Mouse (Mus musculus): ENCODE measurements around the gene Spink8. TPM values are rescaled to one million over a fixed set of nuclear protein-coding genes. Genes with fewer than 3 reads are reported as not detected.

Gene Spink8
- total RNA-seq, 2 experiments from 2014 or later: 5.7 TPM; not detected in 1

GRCm38 (mm10) chr9:109863085-109863484 lies 51.0 kb downstream of the Spink8 start:
- no peak for DNase-seq (ENCODE audit: low spot score in 2 of 2)
- intact Hi-C loops (cut with DNase I): loop anchor here (5.0 to 10.0 kb wide), 2 partner anchors 738 to 776 kb away; no protein-coding TSS in a partner anchor

DNA sequence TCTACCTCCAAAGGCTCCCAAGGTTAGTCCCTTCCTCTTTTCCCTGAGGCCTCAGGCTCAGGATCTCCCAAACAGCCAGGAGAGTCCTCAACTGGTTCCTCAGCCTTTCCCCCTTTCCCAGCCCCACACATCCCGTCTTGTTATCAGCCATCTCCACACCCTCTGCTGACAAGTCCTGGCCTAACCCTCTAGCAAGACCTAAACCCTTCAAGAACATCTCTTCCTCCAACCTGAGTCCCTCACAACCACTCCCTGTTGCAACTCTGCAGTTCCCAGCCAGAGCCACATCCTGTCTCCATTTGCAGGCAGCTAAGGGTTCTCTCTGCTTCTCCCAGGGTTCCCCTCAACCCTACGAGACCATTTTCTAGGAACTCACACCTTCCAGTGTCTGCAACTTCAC lies 54.1 kb downstream of the Spink8 start:
- DNase-seq (ENCODE audit: low spot score in 2 of 2): no peak
- intact Hi-C loops (cut with DNase I): loop anchor here (10.0 kb wide), 1 partner anchor 741 kb away; no protein-coding TSS in a partner anchor

- intact Hi-C loops (cut with DNase I): loop anchor here (10.0 kb wide), 1 partner anchor 866 kb away; no protein-coding TSS in a partner anchor
- DNase-seq (ENCODE audit: low spot score in 2 of 2): no peak
These were observed 59.0 kb downstream of the Spink8 start for GRCm38 (mm10) chr9:109870983-109871572.

DNA sequence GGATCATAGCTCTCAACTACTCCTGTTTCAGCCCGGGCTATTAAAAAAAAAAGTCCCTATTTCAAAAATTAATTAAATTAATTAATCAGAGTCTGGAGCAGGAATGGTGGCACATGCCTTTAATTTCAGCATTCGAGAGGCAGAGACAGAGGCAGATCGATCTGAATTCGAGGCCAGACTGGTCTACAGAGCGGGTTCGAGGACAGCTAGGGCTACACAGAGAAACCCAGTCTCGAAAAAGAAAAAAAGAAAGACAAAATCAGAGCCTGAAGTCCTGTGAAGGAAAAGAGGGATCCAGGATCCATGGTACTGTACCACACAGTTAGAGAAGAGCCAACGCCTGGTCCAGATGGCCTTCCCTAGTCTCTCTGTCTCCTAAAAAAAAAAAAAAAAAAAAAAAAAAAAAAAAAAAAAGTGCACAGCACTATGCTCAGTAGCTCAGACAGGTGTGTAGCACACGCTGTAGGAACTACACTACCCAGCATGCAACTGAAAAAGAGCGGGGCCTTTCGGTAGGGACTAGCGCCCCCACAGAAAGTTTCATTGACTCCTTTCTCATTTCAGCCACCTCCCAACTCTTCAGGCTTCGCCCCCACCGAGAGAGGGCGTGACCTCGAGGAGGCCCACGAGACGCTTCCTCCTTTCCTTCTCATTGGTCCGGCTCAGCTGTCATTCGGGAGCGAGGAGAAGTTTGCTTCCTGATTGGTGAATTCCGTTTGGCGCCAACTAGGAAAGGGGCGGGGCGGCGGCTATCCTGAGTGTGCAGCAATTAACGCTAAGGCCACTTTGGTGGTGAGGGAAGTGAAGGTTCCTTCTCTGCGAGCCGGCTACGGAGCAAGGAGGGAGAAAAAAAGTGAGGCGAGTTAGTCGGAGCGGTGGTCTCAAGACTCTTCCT lies 63.0 kb downstream of the Spink8 start, which contains the start of gene Cdc25a:
TSS of gene Cdc25a (plus strand) at position 783 of the 895 bp plus-strand sequence.
- intact Hi-C loops (cut with DNase I): loop anchor here (10.0 kb wide), 1 partner anchor 870 kb away; no protein-coding TSS in a partner anchor
- DNase-seq (ENCODE audit: low spot score in 2 of 2): peak; percentile 93 to 96

- intact Hi-C loops (cut with DNase I): loop anchor here (10.0 kb wide), 1 partner anchor 871 kb away; no protein-coding TSS in a partner anchor
- DNase-seq (ENCODE audit: low spot score in 2 of 2): peak; percentile 47 to 60
These were observed 63.9 kb downstream of the Spink8 start for GRCm38 (mm10) chr9:109875695-109876601.

Other genes with a start within 250 kb of the Spink8 start
- not detected for gene Fbxw15, start 244.0 kb upstream of the Spink8 start, total RNA-seq (2021)
- gene Fbxw24, start 186.2 kb upstream of the Spink8 start, total RNA-seq (2021): not detected
- not detected for gene Fbxw25, start 147.6 kb upstream of the Spink8 start, total RNA-seq (2021)
- not detected for gene Fbxw18, start 109.6 kb upstream of the Spink8 start, total RNA-seq (2021)
- gene Fbxw26, start 66.2 kb upstream of the Spink8 start, total RNA-seq (2021): not detected
- not detected for gene Fbxw27, start 21.6 kb upstream of the Spink8 start, total RNA-seq (2021)
- 1 to 10 TPM; 8.0 to 9.5 TPM for gene Nme6, start 20.5 kb downstream of the Spink8 start, total RNA-seq (2021)
- gene Camp, start 37.3 kb downstream of the Spink8 start, total RNA-seq (2021): not detected
- 1 to 10 TPM; 4.6 to 5.0 TPM for gene Cdc25a, start 63.3 kb downstream of the Spink8 start, total RNA-seq (2021)
- 100 to 1,000 TPM; 353 to 398 TPM for gene Map4, start 119.2 kb downstream of the Spink8 start, total RNA-seq (2021)

Measured in left cerebral cortex, postnatal 36 days (tissue).